Mouse (Mus musculus) heart, postnatal 0 days (tissue): ENCODE measurements at regions not wholly inside any gene's neighbourhood (a gene's known extent, or its start where the extent isn't known, plus 50 kb on each side); places are given as distances from the start of the nearest gene placed in this dataset.

ENCODE experiments used
- CTCF ChIP-seq: IDR thresholded peaks from 2 replicates; pipeline ENCODE4 v1.5.1; 2016; ENCODE audit warnings: antibody characterized with exemption, control low read depth, low read depth
- EP300 ChIP-seq: IDR thresholded peaks from 2 replicates; pipeline ENCODE4 v1.6.1; 2016; ENCODE audit warnings: antibody characterized with exemption, low read depth

DNA sequence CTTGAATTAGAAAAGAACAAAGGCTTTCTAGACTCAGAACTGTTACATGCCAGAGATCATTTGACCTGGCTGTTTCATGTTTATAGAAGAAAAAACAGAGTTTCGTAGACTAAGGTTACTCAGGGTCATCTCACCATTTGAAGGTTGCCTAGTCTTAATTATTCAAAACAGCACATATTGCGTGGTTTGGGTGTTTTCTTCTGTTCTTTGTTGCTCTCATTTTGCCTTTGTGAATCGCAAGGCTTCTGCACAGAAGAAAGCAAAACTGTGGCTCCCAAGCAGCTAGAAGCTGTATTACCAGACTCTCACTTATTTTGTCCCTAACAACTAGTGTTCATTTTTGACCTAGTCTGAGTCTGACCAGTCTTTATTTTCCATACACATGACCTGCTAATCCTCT, 83.3 kb downstream of the Fasl start:
- TF ChIP-seq CTCF (no peak), EP300 (no peak)
